Mouse (Mus musculus) layer of hippocampus, adult 11-12 months (tissue): Measurements from ENCODE around the gene 4921524J17Rik.

Experiments used
- DNase-seq: peaks from one replicate; pipeline ENCODE4 v3.0.0; 2022; ENCODE audit warnings: low spot score

Gene 4921524J17Rik

GRCm38 (mm10) chr8:85432168-85433016, at the start of gene 4921524J17Rik:
4921524J17Rik (minus strand) TSS chr8:85432833.
- peak; percentile 98 for DNase-seq

DNA sequence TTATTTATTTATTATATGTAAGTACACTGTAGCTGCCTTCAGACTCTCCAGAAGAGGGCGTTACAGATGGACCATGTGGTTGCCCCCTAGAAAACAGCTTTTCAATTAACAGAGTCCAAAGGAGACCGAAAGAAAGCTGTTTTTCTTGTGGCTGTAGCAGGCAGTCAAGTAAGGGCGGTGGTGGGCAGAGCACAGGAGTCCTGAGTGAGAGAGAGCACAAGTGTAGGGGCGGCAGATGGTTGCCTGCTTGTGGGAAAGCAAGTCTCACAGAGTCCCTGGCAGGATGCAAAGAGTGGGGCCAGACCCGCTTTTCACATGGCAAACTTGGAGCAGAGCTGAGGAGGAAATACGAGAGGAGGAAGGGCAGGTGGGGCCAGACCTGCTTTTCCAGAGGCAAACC, 49.8 kb upstream of the 4921524J17Rik start:
- DNase-seq: peak; percentile 39

GRCm38 (mm10) chr8:85481900-85482299, 49.3 kb upstream of the 4921524J17Rik start:
- DNase-seq: peak; percentile 42

DNA sequence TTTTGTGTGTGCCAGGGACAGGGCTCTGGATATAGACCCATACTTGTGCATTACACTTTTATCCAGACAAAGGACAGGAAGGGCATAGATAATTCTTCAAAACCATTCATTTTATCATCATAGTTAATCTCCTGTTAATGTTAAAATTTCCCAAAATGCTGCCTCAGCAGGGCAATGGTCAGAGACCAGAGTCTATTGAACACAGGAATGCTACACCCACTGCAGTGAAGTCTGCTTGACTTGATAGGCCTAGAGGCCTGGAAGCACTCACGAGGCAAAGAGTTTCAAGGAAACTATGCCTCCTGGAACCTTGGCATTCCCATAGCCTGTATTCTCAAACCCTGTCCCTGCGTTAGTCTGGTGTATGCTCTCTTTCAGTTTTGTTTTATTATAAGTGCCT, 47.1 kb upstream of the 4921524J17Rik start:
- no peak for DNase-seq

- no peak for DNase-seq
Observed at GRCm38 (mm10) chr8:85478397-85478796, 45.8 kb upstream of the 4921524J17Rik start.

GRCm38 (mm10) chr8:85476970-85477545, 44.4 kb upstream of the 4921524J17Rik start:
- DNase-seq: no peak

DNA sequence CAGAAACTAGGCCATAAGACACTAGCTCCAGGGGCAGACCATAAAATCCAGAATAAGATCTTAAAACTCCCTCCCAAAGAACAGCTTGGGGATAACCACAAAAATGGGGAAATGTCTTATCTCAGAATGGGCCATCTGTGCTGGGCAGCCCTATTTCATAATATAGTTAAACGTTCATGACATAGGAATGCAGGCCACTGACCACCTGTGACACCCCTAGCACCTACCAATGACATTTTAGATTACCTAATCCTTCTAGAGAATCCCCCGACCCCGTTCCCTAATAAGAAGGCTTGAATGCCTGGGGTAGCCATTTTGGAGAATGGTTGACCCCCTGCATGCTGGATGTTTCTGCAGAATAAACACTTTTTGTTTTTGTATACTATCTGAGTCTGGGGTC, 42.3 kb upstream of the 4921524J17Rik start:
- DNase-seq: no peak

DNA sequence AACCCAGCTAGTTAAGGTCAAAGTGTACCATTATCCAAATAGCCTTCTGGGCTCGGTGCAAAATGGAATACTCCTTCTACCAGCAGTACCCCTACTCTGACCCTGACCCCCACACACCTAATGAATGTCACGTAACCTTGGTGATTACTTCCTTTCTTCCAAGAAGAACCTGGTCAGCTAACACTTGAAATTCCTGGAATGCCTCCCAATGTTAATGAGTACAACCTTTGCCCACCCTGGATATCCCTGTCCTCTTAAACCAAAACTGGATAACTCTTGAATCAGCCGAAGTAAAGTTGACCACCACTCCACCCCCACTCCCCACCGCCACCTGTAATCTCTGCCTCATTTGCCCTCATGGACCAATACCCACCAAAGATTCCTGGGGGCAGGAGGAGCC, 40.6 kb upstream of the 4921524J17Rik start:
- no peak for DNase-seq

- DNase-seq: no peak
Observed at GRCm38 (mm10) chr8:85472800-85473199, 40.2 kb upstream of the 4921524J17Rik start.

GRCm38 (mm10) chr8:85470753-85471152, 38.1 kb upstream of the 4921524J17Rik start:
- DNase-seq: no peak

- DNase-seq: no peak
Observed at GRCm38 (mm10) chr8:85466056-85466455, 33.4 kb upstream of the 4921524J17Rik start.

- no peak for DNase-seq
Observed at GRCm38 (mm10) chr8:85464316-85464715, 31.7 kb upstream of the 4921524J17Rik start.

GRCm38 (mm10) chr8:85462441-85462840, 29.8 kb upstream of the 4921524J17Rik start:
- no peak for DNase-seq

GRCm38 (mm10) chr8:85461377-85461776, 28.7 kb upstream of the 4921524J17Rik start:
- DNase-seq: no peak

GRCm38 (mm10) chr8:85460804-85461203, 28.2 kb upstream of the 4921524J17Rik start:
- DNase-seq: no peak

- no peak for DNase-seq
Observed at GRCm38 (mm10) chr8:85459582-85459981, 26.9 kb upstream of the 4921524J17Rik start.

DNA sequence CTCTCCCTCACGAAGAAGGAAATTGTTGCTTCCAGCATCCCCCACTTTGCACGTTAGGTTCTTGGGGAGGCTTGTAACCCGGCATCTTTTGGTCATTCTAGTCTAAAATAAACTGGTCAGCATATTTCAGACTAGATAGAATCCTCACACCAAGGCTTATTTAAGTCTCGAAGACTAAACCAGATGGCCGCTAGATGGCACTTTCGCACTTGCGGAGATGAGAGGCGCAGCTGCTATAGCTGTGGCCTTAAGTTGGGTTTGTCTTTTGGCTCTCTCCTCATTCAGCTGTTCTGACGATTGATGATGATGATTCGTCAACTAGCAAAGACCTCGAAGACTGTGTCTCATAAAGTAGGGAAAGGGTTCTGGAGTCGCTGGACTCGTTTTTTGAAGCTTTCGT, 23.9 kb upstream of the 4921524J17Rik start:
- peak; percentile 71 for DNase-seq

DNA sequence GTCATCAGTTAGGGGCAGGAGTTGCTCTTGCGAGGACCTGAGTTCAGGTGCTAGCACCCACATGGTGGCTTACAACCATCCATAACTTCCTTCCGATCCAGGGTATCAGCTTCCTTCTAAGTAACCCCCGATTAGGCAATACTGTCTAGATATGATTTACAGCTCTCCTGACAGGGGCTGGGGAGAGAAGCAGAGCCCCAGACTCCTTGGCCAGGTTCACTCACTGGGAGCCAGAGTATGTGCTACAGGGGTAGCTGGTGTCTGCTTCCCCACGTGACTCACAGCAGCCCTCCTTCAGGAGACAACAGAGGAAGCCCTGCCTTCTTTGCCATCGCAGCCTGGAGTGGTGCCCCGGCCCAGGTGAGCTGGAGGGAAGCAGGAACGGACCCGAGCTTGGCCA, 22.1 kb upstream of the 4921524J17Rik start:
- no peak for DNase-seq

- no peak for DNase-seq
Observed at GRCm38 (mm10) chr8:85453256-85453655, 20.6 kb upstream of the 4921524J17Rik start.

GRCm38 (mm10) chr8:85452328-85452727, 19.7 kb upstream of the 4921524J17Rik start:
- DNase-seq: no peak

- no peak for DNase-seq
Observed at GRCm38 (mm10) chr8:85450335-85450734, 17.7 kb upstream of the 4921524J17Rik start.

DNA sequence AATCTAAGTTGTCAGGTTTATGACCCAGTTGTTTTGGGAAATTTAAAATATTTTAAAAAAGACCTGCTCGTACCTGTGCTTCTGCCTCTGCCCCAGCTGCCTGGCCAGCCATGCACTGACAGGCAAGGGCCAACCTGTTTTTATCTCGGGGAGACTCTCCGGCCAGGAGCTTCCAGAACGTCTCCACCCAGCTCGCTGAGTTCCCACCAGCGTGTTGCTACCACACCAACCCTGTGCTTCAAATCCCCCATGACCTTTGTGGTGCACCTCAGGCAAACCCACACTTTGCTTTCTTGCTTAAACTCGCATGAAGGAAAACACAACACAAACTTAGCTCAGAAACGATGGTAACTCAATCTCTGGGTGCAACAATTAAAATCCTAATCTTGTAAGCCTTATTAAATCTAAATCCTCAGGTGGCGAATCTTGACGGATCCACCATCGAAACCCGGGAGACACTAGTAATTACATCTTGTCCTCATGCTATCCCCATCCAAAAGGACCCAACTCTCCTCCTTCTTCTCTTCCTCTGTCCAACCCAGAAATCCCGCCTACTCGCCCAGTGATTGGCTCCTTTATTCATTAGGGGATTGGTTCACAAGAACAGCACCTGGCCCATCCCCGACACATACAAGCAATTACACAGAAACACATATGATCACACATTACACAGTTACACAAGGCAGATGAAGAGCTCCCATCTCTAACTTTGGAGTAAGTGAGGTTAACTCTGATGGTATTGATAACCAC, 13.5 kb upstream of the 4921524J17Rik start:
- DNase-seq: no peak

GRCm38 (mm10) chr8:85444092-85444491, 11.5 kb upstream of the 4921524J17Rik start:
- no peak for DNase-seq
